ENCODE assay signal across 9 mouse cellular contexts in genomic region chr11:61448599-61449225, GRCm38 (mm10). TPM values are rescaled to one million over a fixed set of nuclear protein-coding genes. Genes with fewer than 3 reads are reported as not detected.
DNase-seq lines count a peak whose midpoint lies in the region; ATAC-seq and TF ChIP-seq lines count a peak whose summit lies in the region.
"Had no signal": no experiment of that assay in that cellular context is flagged by ENCODE, and none has a peak within 500 bp of the region (broad histone marks: within the 10 kb centered on the region; RNA-seq: fewer than 3 reads in every experiment).

No protein-coding gene starts in this region.

- peaks cover 13% of the 10 kb centered on the region for H3K27me3 ChIP-seq in heart, embryonic 11.5 days (ENCODE audit: control insufficient read depth, insufficient read depth, low read length)
- no peaks in the 10 kb centered on the region for H3K27me3 ChIP-seq in forebrain, postnatal 0 days (ENCODE audit: insufficient read depth, low read length)

- no peak for ATAC-seq in heart, embryonic 11.5 days (replicated peaks; ENCODE audit: insufficient number of reproducible peaks, low FRiP score, low TSS enrichment)
- ATAC-seq in forebrain, postnatal 0 days = peak; percentile 50
- ATAC-seq in megakaryocyte, adult 5-6 weeks (ENCODE audit: poor library complexity, severe bottlenecking) = no peak
- ATAC-seq in megakaryocyte progenitor cell, adult 5-6 weeks (replicated peaks; ENCODE audit: poor library complexity) = no peak

- TF ChIP-seq CTCF in forebrain, postnatal 0 days (IDR thresholded peaks at IDR 0.05; ENCODE audit: low read depth) = no peak

- no peak overlapping the region for H3K4me3 ChIP-seq in heart, embryonic 11.5 days (ENCODE audit: low read depth, low read length)
- H3K4me3 ChIP-seq in forebrain, postnatal 0 days (ENCODE audit: low read depth, low read length) = no peak overlapping the region

- DNase-seq in heart, adult 18-20 months = peak; percentile 68 to 78
- peak; percentile 96 for DNase-seq in brain, adult 2 months (ENCODE audit: low read depth, low spot score)
- peak; percentile 65 for DNase-seq in forebrain, postnatal 0 days
- DNase-seq in layer of hippocampus, postnatal 14 days (ENCODE audit: low spot score in 2 of 2) = peak; percentile 53 to 70
- DNase-seq in yolk sac, embryonic 10.5 days (ENCODE audit: low spot score) = no peak

- H3K36me3 ChIP-seq in heart, embryonic 11.5 days (ENCODE audit: control insufficient read depth, insufficient read depth, low read length) = no peaks in the 10 kb centered on the region
- peaks cover 12% of the 10 kb centered on the region; the same call in 1 of the 2 replicates for H3K36me3 ChIP-seq in forebrain, postnatal 0 days (ENCODE audit: insufficient read depth)

- no peaks in the 10 kb centered on the region for H3K9me3 ChIP-seq in heart, embryonic 11.5 days (replicated peaks; ENCODE audit: control insufficient read depth, low read length)
- no peaks in the 10 kb centered on the region for H3K9me3 ChIP-seq in forebrain, postnatal 0 days (ENCODE audit: low read length)

- no peak overlapping the region for H3K9ac ChIP-seq in heart, embryonic 11.5 days (ENCODE audit: low read depth, low read length)
- H3K9ac ChIP-seq in forebrain, postnatal 0 days = no peak overlapping the region

- no peak overlapping the region for H3K4me2 ChIP-seq in heart, embryonic 11.5 days
- 0 out of 2 replicates have a peak overlapping the region, but pooled peaks have one; percentile 10 for H3K4me2 ChIP-seq in forebrain, postnatal 0 days (ENCODE audit: low read depth)

- peaks cover 4% of the 10 kb centered on the region for H3K4me1 ChIP-seq in heart, embryonic 11.5 days (ENCODE audit: control insufficient read depth, insufficient read depth, low read length)
- peaks cover 5% of the 10 kb centered on the region for H3K4me1 ChIP-seq in forebrain, postnatal 0 days (ENCODE audit: insufficient read depth)

- 71% methylated on average over 9 of the region's 9 CpGs for WGBS in heart, embryonic 11.5 days (ENCODE audit: insufficient replicate concordance)
- 32% methylated on average over 9 of the region's 9 CpGs for WGBS in forebrain, postnatal 0 days

- H3K27ac ChIP-seq in heart, embryonic 11.5 days (ENCODE audit: low read depth, low read length) = no peak overlapping the region
- peak overlapping the region; percentile 36; the same call in 1 of the 2 replicates for H3K27ac ChIP-seq in forebrain, postnatal 0 days (ENCODE audit: low read depth, low read length)

RNA-seq across cellular contexts. Expression of gene Rnf112, which starts 5.2 kb away (rescaled TPM):
- under 1 TPM in 1 of 2 experiments, not detected in 1; 0.15 TPM for total RNA-seq in heart, adult 18-20 months (2021)
- 0.09 TPM in 1 of 2 replicates, not detected in the other for polyA plus RNA-seq in heart, embryonic 11.5 days (2014; fragmentation: Nextera tagmentation; extraction: Ambion mirVana)
- 85.9 and 91.3 TPM in 2 replicates for total RNA-seq in forebrain, postnatal 0 days (2014; rRNA removed)
- 17.4 and 27.3 TPM in 2 replicates for polyA plus RNA-seq in forebrain, postnatal 0 days (2015; fragmentation: Nextera tagmentation; extraction: Ambion mirVana)
- total RNA-seq in layer of hippocampus, postnatal 14 days (2021) = 100 to 1,000 TPM; 328 to 329 TPM
- not detected in 2 replicates for total RNA-seq in megakaryocyte, adult 5-6 weeks (2015)
- not detected in 2 replicates for total RNA-seq in megakaryocyte, adult 5-6 weeks (2017)
- not detected in 2 replicates for total RNA-seq in megakaryocyte progenitor cell, adult 5-6 weeks (2015)
- not detected in 2 replicates for total RNA-seq in megakaryocyte progenitor cell, adult 5-6 weeks (2017)
- total RNA-seq: common myeloid progenitor, adult 5-6 weeks had no signal

RNA-seq across cellular contexts. Expression of gene Mfap4, which starts 36.5 kb away (rescaled TPM):
- total RNA-seq in heart, adult 18-20 months (2021) = 10 to 100 TPM; 12.5 to 13.3 TPM
- 57.6 and 58.4 TPM in 2 replicates for polyA plus RNA-seq in heart, embryonic 11.5 days (2014; fragmentation: Nextera tagmentation; extraction: Ambion mirVana)
- total RNA-seq in forebrain, postnatal 0 days (2014; rRNA removed) = 8.0 and 17.4 TPM in 2 replicates
- polyA plus RNA-seq in forebrain, postnatal 0 days (2015; fragmentation: Nextera tagmentation; extraction: Ambion mirVana) = 19.6 and 23.0 TPM in 2 replicates
- total RNA-seq in layer of hippocampus, postnatal 14 days (2021) = 10 to 100 TPM in 1 of 2 experiments, 1 to 10 TPM in 1; 8.5 to 12.5 TPM
- total RNA-seq in megakaryocyte, adult 5-6 weeks (2015) = not detected in 2 replicates
- total RNA-seq in megakaryocyte, adult 5-6 weeks (2017) = not detected in 2 replicates
- not detected in 2 replicates for total RNA-seq in megakaryocyte progenitor cell, adult 5-6 weeks (2015)
- not detected in 2 replicates for total RNA-seq in megakaryocyte progenitor cell, adult 5-6 weeks (2017)
- total RNA-seq: common myeloid progenitor, adult 5-6 weeks had no signal

RNA-seq across cellular contexts. Expression of gene Mapk7, which starts 45.5 kb away (rescaled TPM):
- 1 to 10 TPM; 5.7 to 6.0 TPM for total RNA-seq in heart, adult 18-20 months (2021)
- polyA plus RNA-seq in heart, embryonic 11.5 days (2014; fragmentation: Nextera tagmentation; extraction: Ambion mirVana) = 22.3 and 25.8 TPM in 2 replicates
- 45.9 and 50.3 TPM in 2 replicates for total RNA-seq in forebrain, postnatal 0 days (2014; rRNA removed)
- polyA plus RNA-seq in forebrain, postnatal 0 days (2015; fragmentation: Nextera tagmentation; extraction: Ambion mirVana) = 53.6 and 58.5 TPM in 2 replicates
- 10 to 100 TPM; 32.8 to 36.2 TPM for total RNA-seq in layer of hippocampus, postnatal 14 days (2021)
- total RNA-seq in megakaryocyte, adult 5-6 weeks (2015) = 16.2 and 17.7 TPM in 2 replicates
- 15.4 and 21.4 TPM in 2 replicates for total RNA-seq in megakaryocyte, adult 5-6 weeks (2017)
- 6.2 and 7.9 TPM in 2 replicates for total RNA-seq in megakaryocyte progenitor cell, adult 5-6 weeks (2015)
- total RNA-seq in megakaryocyte progenitor cell, adult 5-6 weeks (2017) = 10.3 and 12.0 TPM in 2 replicates

RNA-seq across cellular contexts. Expression of gene B9d1, which starts 56.2 kb away (rescaled TPM):
- 1 to 10 TPM; 6.3 to 7.5 TPM for total RNA-seq in heart, adult 18-20 months (2021)
- polyA plus RNA-seq in heart, embryonic 11.5 days (2014; fragmentation: Nextera tagmentation; extraction: Ambion mirVana) = 13.3 and 14.5 TPM in 2 replicates
- total RNA-seq in forebrain, postnatal 0 days (2014; rRNA removed) = 18.8 and 27.5 TPM in 2 replicates
- polyA plus RNA-seq in forebrain, postnatal 0 days (2015; fragmentation: Nextera tagmentation; extraction: Ambion mirVana) = 25.4 and 26.8 TPM in 2 replicates
- 10 to 100 TPM; 37.3 to 37.4 TPM for total RNA-seq in layer of hippocampus, postnatal 14 days (2021)
- not detected in 2 replicates for total RNA-seq in megakaryocyte, adult 5-6 weeks (2015)
- total RNA-seq in megakaryocyte, adult 5-6 weeks (2017) = 0.26 TPM in 1 of 2 replicates, not detected in the other
- total RNA-seq in megakaryocyte progenitor cell, adult 5-6 weeks (2015) = 0.49 and 1.3 TPM in 2 replicates
- 0.92 TPM in 1 of 2 replicates, not detected in the other for total RNA-seq in megakaryocyte progenitor cell, adult 5-6 weeks (2017)

Comparison
In these comparisons a context has a peak if more than half of its experiments do, and no peak if none do; other contexts are left out.
1. RNA of gene Rnf112, which starts 5.2 kb away (total RNA-seq): 328 to 329 TPM in layer of hippocampus, postnatal 14 days and 85.9 to 91.3 TPM in forebrain, postnatal 0 days; 0.15 TPM in heart, adult 18-20 months, not detected in megakaryocyte, adult 5-6 weeks and not detected in megakaryocyte progenitor cell, adult 5-6 weeks; every median in the first group is over 10 times any median in the second.